Mouse (Mus musculus) heart, adult 2 months (tissue): ENCODE data around the gene Rpl18a.

Experiments used
- CTCF ChIP-seq: fragments of 200-600 bp; IDR thresholded peaks from 2 replicates; pipeline ENCODE4 v1.8.1; 2022; ENCODE audit warnings: antibody characterized with exemption, mild to moderate bottlenecking, moderate library complexity
- EP300 ChIP-seq: fragments of 200-500 bp; IDR thresholded peaks from 2 replicates; pipeline ENCODE4 v1.6.1; 2011; ENCODE audit warnings: low read depth, low read length, control low read depth; ENCODE audit not compliant: insufficient read depth
- POLR2A ChIP-seq: fragments of 200-500 bp; IDR thresholded peaks from 2 replicates; pipeline ENCODE4 v1.6.1; 2011; ENCODE audit warnings: mild to moderate bottlenecking, low read depth, low read length, control low read depth; ENCODE audit not compliant: insufficient read depth

DNA sequence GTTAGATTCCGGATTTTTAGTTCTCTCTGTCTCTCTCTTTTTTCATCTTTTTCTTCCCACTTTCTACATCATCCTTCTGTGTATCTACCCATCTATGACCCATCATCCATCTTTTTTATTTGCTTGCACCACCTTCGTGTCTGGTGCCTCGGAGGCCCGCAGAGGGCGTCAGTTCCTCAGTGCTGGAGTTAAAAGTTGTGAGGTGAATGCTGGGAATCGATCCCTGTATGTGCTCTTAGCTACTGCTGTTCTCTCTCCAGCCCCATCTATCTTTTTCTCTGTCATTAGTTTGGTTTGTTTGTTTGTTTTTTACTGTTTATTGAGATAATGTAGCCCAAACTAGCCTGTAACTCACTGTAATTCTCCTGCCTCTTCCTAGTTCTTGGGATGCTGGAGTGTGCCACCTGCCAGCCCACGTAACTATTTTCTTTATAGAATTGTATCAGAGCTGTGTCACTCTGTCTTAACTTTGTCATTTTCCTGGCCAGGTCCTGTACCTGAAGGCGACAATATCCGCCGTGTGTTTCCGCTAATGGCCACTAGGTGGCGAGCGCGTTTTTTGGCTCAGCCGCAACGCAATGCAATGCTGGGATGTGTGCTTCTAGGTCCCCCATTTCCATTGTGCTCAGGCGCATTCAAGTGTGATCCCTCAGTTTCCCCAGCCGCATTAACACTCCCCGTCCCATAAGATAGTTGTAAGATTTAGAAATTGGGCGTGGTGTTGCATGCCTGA lies 635 bp upstream of the Rpl18a start:
- TF ChIP-seq EP300 (peak; percentile 77; the same call in 1 of the 2 replicates), CTCF (peak; percentile 79), POLR2A (no peak; the same call in 1 of the 2 replicates)
